Mouse (Mus musculus): ENCODE results near the gene Ovol1.

Ovol1 gene

GRCm38 (mm10) chr19:5601752-5602541 lies 41.5 kb upstream of the Ovol1 start, which contains the start of gene Rnaseh2c:
Gene Rnaseh2c, plus strand, starts transcription at chr19:5601873.
- H3K4me1 ChIP-seq (replicated peaks; ENCODE audit: low read depth, low read length): peaks cover 48% of the 10 kb centered on the region
- H3K9me3 ChIP-seq (ENCODE audit: low read length): no peaks in the 10 kb centered on the region
- TF ChIP-seq NANOG (IDR thresholded peaks at IDR 0.05; ENCODE audit: borderline replicate concordance, low read length) (no peak), CTCF (conservative IDR thresholded peaks at IDR 0.05; ENCODE audit: low read length) (no peak), POU5F1 (IDR thresholded peaks at IDR 0.05; ENCODE audit: borderline replicate concordance, low read length) (no peak)
- peak within 1 kb of the TSS; percentile 95 for H3K4me3 ChIP-seq (replicated peaks; ENCODE audit: low read length)
- peaks cover 46% of the 10 kb centered on the region for H3K36me3 ChIP-seq (ENCODE audit: insufficient read depth, low read length)
- H3K27me3 ChIP-seq (ENCODE audit: insufficient read depth, low read length): peaks cover 4% of the 10 kb centered on the region; the same call in 1 of the 2 replicates

GRCm38 (mm10) chr19:5599224-5599623 lies 38.8 kb upstream of the Ovol1 start:
- no peak overlapping the region for H3K4me3 ChIP-seq (replicated peaks; ENCODE audit: low read length)
- peaks cover 25% of the 10 kb centered on the region for H3K4me1 ChIP-seq (replicated peaks; ENCODE audit: low read depth, low read length)
- H3K36me3 ChIP-seq (ENCODE audit: insufficient read depth, low read length): peaks cover 18% of the 10 kb centered on the region
- TF ChIP-seq NANOG (IDR thresholded peaks at IDR 0.05; ENCODE audit: borderline replicate concordance, low read length) (no peak), POU5F1 (IDR thresholded peaks at IDR 0.05; ENCODE audit: borderline replicate concordance, low read length) (no peak), CTCF (conservative IDR thresholded peaks at IDR 0.05; ENCODE audit: low read length) (no peak)
- H3K27me3 ChIP-seq (ENCODE audit: insufficient read depth, low read length): peaks cover 4% of the 10 kb centered on the region; the same call in 1 of the 2 replicates
- H3K9me3 ChIP-seq (ENCODE audit: low read length): no peaks in the 10 kb centered on the region

GRCm38 (mm10) chr19:5591888-5592287 lies 31.4 kb upstream of the Ovol1 start:
- 0 out of 2 replicates have a peak, but pooled peaks cover 3% of the 10 kb centered on the region for H3K4me1 ChIP-seq (replicated peaks; ENCODE audit: low read depth, low read length)

GRCm38 (mm10) chr19:5589159-5589558 lies 28.7 kb upstream of the Ovol1 start:
- TF ChIP-seq CTCF (conservative IDR thresholded peaks at IDR 0.05; ENCODE audit: low read length) (no peak), NANOG (IDR thresholded peaks at IDR 0.05; ENCODE audit: borderline replicate concordance, low read length) (no peak)
- H3K4me1 ChIP-seq (replicated peaks; ENCODE audit: low read depth, low read length): peaks cover 15% of the 10 kb centered on the region; the same call in 1 of the 2 replicates
- H3K27me3 ChIP-seq (ENCODE audit: insufficient read depth, low read length): peaks cover 6% of the 10 kb centered on the region; the same call in 1 of the 2 replicates
- H3K9me3 ChIP-seq (ENCODE audit: low read length): peaks cover 3% of the 10 kb centered on the region; the same call in 1 of the 2 replicates
- no peak overlapping the region for H3K4me3 ChIP-seq (replicated peaks; ENCODE audit: low read length)
- H3K36me3 ChIP-seq (ENCODE audit: insufficient read depth, low read length): no peaks in the 10 kb centered on the region

More at GRCm38 (mm10) chr19:5591888-5592287, 31.4 kb upstream of the Ovol1 start:
- H3K27me3 ChIP-seq (ENCODE audit: insufficient read depth, low read length): no peaks in the 10 kb centered on the region
- no peak overlapping the region for H3K4me3 ChIP-seq (replicated peaks; ENCODE audit: low read length)
- no peak for TF ChIP-seq POU5F1 (IDR thresholded peaks at IDR 0.05; ENCODE audit: borderline replicate concordance, low read length)
- TF ChIP-seq NANOG (IDR thresholded peaks at IDR 0.05; ENCODE audit: borderline replicate concordance, low read length): no peak
- no peak for TF ChIP-seq CTCF (conservative IDR thresholded peaks at IDR 0.05; ENCODE audit: low read length)
- H3K36me3 ChIP-seq (ENCODE audit: insufficient read depth, low read length): no peaks in the 10 kb centered on the region
- no peaks in the 10 kb centered on the region for H3K9me3 ChIP-seq (ENCODE audit: low read length)

GRCm38 (mm10) chr19:5581995-5582394 lies 21.5 kb upstream of the Ovol1 start:
- Histone ChIP-seq H3K27me3 (ENCODE audit: insufficient read depth, low read length) (peaks cover 6% of the 10 kb centered on the region; the same call in 1 of the 2 replicates), H3K4me3 (replicated peaks; ENCODE audit: low read length) (no peak overlapping the region), H3K9me3 (ENCODE audit: low read length) (peaks cover 11% of the 10 kb centered on the region), H3K4me1 (replicated peaks; ENCODE audit: low read depth, low read length) (peaks cover 65% of the 10 kb centered on the region), H3K36me3 (ENCODE audit: insufficient read depth, low read length) (no peaks in the 10 kb centered on the region)
- TF ChIP-seq POU5F1 (IDR thresholded peaks at IDR 0.05; ENCODE audit: borderline replicate concordance, low read length): no peak
- TF ChIP-seq NANOG (IDR thresholded peaks at IDR 0.05; ENCODE audit: borderline replicate concordance, low read length): no peak
- no peak for TF ChIP-seq CTCF (conservative IDR thresholded peaks at IDR 0.05; ENCODE audit: low read length)

- Histone ChIP-seq H3K9me3 (ENCODE audit: low read length) (peaks cover 11% of the 10 kb centered on the region), H3K4me3 (replicated peaks; ENCODE audit: low read length) (no peak overlapping the region), H3K36me3 (ENCODE audit: insufficient read depth, low read length) (no peaks in the 10 kb centered on the region), H3K27me3 (ENCODE audit: insufficient read depth, low read length) (peaks cover 2% of the 10 kb centered on the region; the same call in 1 of the 2 replicates), H3K4me1 (replicated peaks; ENCODE audit: low read depth, low read length) (peaks cover 63% of the 10 kb centered on the region)
- TF ChIP-seq POU5F1 (IDR thresholded peaks at IDR 0.05; ENCODE audit: borderline replicate concordance, low read length): no peak
- TF ChIP-seq CTCF (conservative IDR thresholded peaks at IDR 0.05; ENCODE audit: low read length): no peak
- TF ChIP-seq NANOG (IDR thresholded peaks at IDR 0.05; ENCODE audit: borderline replicate concordance, low read length): no peak
Measured at GRCm38 (mm10) chr19:5580776-5581175, 20.3 kb upstream of the Ovol1 start.

GRCm38 (mm10) chr19:5579971-5580370 lies 19.5 kb upstream of the Ovol1 start:
- peaks cover 55% of the 10 kb centered on the region for H3K4me1 ChIP-seq (replicated peaks; ENCODE audit: low read depth, low read length)
- H3K9me3 ChIP-seq (ENCODE audit: low read length): peaks cover 11% of the 10 kb centered on the region
- H3K27me3 ChIP-seq (ENCODE audit: insufficient read depth, low read length): no peaks in the 10 kb centered on the region
- no peaks in the 10 kb centered on the region for H3K36me3 ChIP-seq (ENCODE audit: insufficient read depth, low read length)
- peak overlapping the region; percentile 51 for H3K4me3 ChIP-seq (replicated peaks; ENCODE audit: low read length)
- peak; percentile 9; the same call in 1 of the 2 replicates for TF ChIP-seq NANOG (IDR thresholded peaks at IDR 0.05; ENCODE audit: borderline replicate concordance, low read length)
- no peak for TF ChIP-seq CTCF (conservative IDR thresholded peaks at IDR 0.05; ENCODE audit: low read length)

GRCm38 (mm10) chr19:5575336-5575735 lies 14.9 kb upstream of the Ovol1 start:
- Histone ChIP-seq H3K27me3 (ENCODE audit: insufficient read depth, low read length) (no peaks in the 10 kb centered on the region), H3K4me3 (replicated peaks; ENCODE audit: low read length) (no peak overlapping the region), H3K4me1 (replicated peaks; ENCODE audit: low read depth, low read length) (peaks cover 49% of the 10 kb centered on the region), H3K9me3 (ENCODE audit: low read length) (no peaks in the 10 kb centered on the region), H3K36me3 (ENCODE audit: insufficient read depth, low read length) (peaks cover 10% of the 10 kb centered on the region)
- TF ChIP-seq CTCF (conservative IDR thresholded peaks at IDR 0.05; ENCODE audit: low read length): no peak
- no peak for TF ChIP-seq NANOG (IDR thresholded peaks at IDR 0.05; ENCODE audit: borderline replicate concordance, low read length)
- no peak for TF ChIP-seq POU5F1 (IDR thresholded peaks at IDR 0.05; ENCODE audit: borderline replicate concordance, low read length)

Data from E14TG2a.4 (cell line).